Mouse (Mus musculus) ES-E14 (cell line): Measurements from ENCODE around the gene Defb29. TPM values are rescaled to one million over a fixed set of nuclear protein-coding genes. Genes with fewer than 3 reads are reported as not detected.

ENCODE experiments used
- DNase-seq: peaks from one replicate; pipeline ENCODE4 v3.0.0-alpha.2; 2013; ENCODE audit warnings: low read depth, low spot score
- H3K27ac ChIP-seq: 2 replicates; pipeline ENCODE4 v1.5.1; 2012; ENCODE audit warnings: low read depth, mild to moderate bottlenecking, low read length, moderate library complexity, mixed read lengths; ENCODE audit not compliant: poor library complexity, insufficient read depth, severe bottlenecking
- H3K36me3 ChIP-seq: 2 replicates; pipeline ENCODE4 v1.6.1; 2012; ENCODE audit warnings: mild to moderate bottlenecking, low read length, moderate library complexity, mixed read lengths; ENCODE audit not compliant: control insufficient read depth, poor library complexity, insufficient read depth, severe bottlenecking
- H3K4me1 ChIP-seq, 2 experiments: fragments of 150-350 bp in 1 of 2; sonication (generic) in 1 of 2; 2 replicates each; pipeline ENCODE4 v1.6.1; 2012; ENCODE audit warnings: low read length in 2 of 2, mild to moderate bottlenecking in 1 of 2, mixed read lengths in 1 of 2; ENCODE audit not compliant: control insufficient read depth in 2 of 2, insufficient read depth in 2 of 2, poor library complexity in 1 of 2
- H3K4me3 ChIP-seq, 2 experiments: fragments of 150-350 bp in 1 of 2; sonication (generic) in 1 of 2; 2 replicates each; pipeline ENCODE4 v1.5.1; 2012; ENCODE audit warnings: low read length in 2 of 2, low read depth in 1 of 2, mild to moderate bottlenecking in 1 of 2, mixed read lengths in 1 of 2; ENCODE audit not compliant: insufficient read depth in 1 of 2, poor library complexity in 1 of 2, severe bottlenecking in 1 of 2
- H3K9ac ChIP-seq: 2 replicates; pipeline ENCODE4 v1.6.1; 2012; ENCODE audit warnings: low read depth, mild to moderate bottlenecking, low read length, mixed read lengths; ENCODE audit not compliant: poor library complexity, insufficient read depth, severe bottlenecking
- H3K9me3 ChIP-seq: fragments of 150-350 bp; sonication (generic); 2 replicates; pipeline ENCODE4 v1.6.1; 2012; ENCODE audit warnings: low read depth, mild to moderate bottlenecking, low read length; ENCODE audit not compliant: control insufficient read depth, insufficient read depth
- CHD2 ChIP-seq: IDR thresholded peaks from 2 replicates; pipeline ENCODE4 v1.6.1; 2014; ENCODE audit warnings: mild to moderate bottlenecking, low read depth, low read length, inconsistent platforms
- HCFC1 ChIP-seq: IDR thresholded peaks from 2 replicates; pipeline ENCODE4 v1.6.1; 2012; ENCODE audit warnings: low read length, inconsistent platforms, borderline replicate concordance; ENCODE audit not compliant: insufficient read depth
- MAFK ChIP-seq: IDR thresholded peaks from 2 replicates; pipeline ENCODE4 v1.6.1; 2014; ENCODE audit warnings: mild to moderate bottlenecking, low read depth, low read length, inconsistent platforms; ENCODE audit not compliant: insufficient read depth
- ZC3H11A ChIP-seq: IDR thresholded peaks from 2 replicates; pipeline ENCODE4 v1.6.1; 2012; ENCODE audit warnings: low read depth, mild to moderate bottlenecking, inconsistent platforms, low read length, borderline replicate concordance
- ZNF384 ChIP-seq: IDR thresholded peaks from 2 replicates; pipeline ENCODE4 v1.6.1; 2012; ENCODE audit warnings: low read depth, low read length, inconsistent platforms
- in situ Hi-C, 2 experiments: fragments of 600-800 bp; cut with MboI; formaldehyde crosslinking; loops; one replicate each; pipeline ENCODE4 v1.15.1; 2025; ENCODE audit warnings: low sequenced_read_pairs in 2 of 2, inconsistent platforms in 1 of 2; ENCODE audit not compliant: unreplicated experiment in 2 of 2
- total RNA-seq: library from RNA; depleted of rRNA; stranded (reverse); fragments of 300-350 nt; gene quantifications from 2 replicates; pipeline ENCODE4 v1.2.3, GENCODE M21; 2012

The Defb29 gene
- total RNA-seq, 1 experiment, result not detected

DNA sequence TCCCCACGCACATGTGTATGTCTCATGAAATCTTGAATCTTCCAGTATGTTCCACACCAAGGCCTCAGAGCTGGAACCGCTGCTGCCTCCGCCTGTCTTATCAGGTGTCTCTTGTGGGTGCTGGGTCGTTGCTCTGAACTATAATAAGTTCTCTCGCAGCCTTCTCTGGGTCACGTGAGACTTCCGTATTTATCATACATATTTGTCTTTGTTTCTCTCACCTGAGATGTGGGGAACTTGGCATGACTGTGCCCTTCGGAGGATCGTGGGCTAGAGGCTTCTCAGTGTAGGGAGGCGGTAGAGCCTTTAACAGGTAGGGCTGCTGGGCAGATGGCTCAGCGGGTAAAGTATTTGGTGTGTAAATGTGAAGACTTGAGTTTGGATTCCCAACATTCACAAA is 40.7 kb upstream of the Defb29 start:
- no peak for DNase-seq
- in situ Hi-C loops, result no loop called here
- H3K27ac ChIP-seq, result no peak overlapping the region
- H3K4me3 ChIP-seq, result no peak overlapping the region
- H3K9ac ChIP-seq, result no peak overlapping the region
- no peaks in the 10 kb centered on the region for H3K9me3 ChIP-seq
- no peaks in the 10 kb centered on the region for H3K4me1 ChIP-seq
- no peaks in the 10 kb centered on the region for H3K36me3 ChIP-seq
- TF ChIP-seq MAFK, result no peak

DNA sequence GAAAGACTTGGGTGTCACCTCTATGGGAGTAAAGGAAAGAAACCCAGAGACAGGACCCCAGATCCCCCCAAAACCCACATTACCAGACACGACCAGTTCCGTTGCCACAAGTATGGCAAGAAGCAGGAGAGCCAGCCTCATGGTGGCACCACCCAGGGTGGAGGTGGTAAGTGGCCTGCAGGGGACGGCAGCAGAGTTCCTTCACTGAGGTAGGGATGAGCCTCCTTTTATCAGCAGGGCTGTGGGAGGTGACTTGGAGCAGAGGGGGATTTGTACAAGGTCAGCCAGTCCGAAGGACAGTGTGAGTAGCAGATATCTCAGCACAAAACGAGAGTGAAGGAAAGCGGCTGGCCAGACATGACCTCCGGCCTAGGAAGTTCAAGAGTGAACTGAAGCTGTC is 40.2 kb upstream of the Defb29 start, which contains the start of gene Defb19:
Gene Defb19 (minus strand): TSS at position 206 of the 400 bp plus-strand sequence.
- TF ChIP-seq HCFC1 (no peak), ZC3H11A (no peak), CHD2 (no peak), ZNF384 (no peak), MAFK (no peak)
- H3K36me3 ChIP-seq, result no peaks in the 10 kb centered on the region
- no peak for DNase-seq
- no peak within 1 kb of the TSS for H3K9ac ChIP-seq
- H3K4me1 ChIP-seq, result no peaks in the 10 kb centered on the region
- in situ Hi-C loops, result no loop called here
- no peak within 1 kb of the TSS for H3K27ac ChIP-seq
- no peak within 1 kb of the TSS for H3K4me3 ChIP-seq
- H3K9me3 ChIP-seq, result no peaks in the 10 kb centered on the region

DNA sequence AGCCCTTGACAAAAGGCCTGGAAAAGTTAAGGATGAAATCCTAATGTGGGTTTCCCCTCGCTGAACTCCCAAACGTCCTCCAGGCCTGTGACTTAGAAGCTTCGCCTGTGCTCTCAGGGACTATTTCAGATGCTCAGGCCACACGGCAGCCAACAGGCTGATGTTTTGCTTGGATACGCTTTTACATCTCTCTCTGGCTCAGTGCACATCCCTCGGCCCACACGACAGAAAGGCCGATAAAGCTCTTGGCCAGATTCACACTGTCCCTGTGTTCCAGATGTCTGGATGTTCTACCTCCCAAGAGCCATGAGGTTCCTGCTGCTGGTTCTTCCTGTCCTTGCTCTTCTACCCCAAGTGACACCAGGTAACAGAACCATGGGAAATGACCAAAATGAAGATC is 33.6 kb upstream of the Defb29 start:
- no peaks in the 10 kb centered on the region for H3K36me3 ChIP-seq
- TF ChIP-seq ZC3H11A, result no peak
- no peak for TF ChIP-seq ZNF384
- DNase-seq, result no peak
- in situ Hi-C loops, result no loop called here
- no peaks in the 10 kb centered on the region for H3K4me1 ChIP-seq
- H3K9me3 ChIP-seq, result no peaks in the 10 kb centered on the region
- no peak overlapping the region for H3K4me3 ChIP-seq
- H3K27ac ChIP-seq, result no peak overlapping the region
- H3K9ac ChIP-seq, result no peak overlapping the region

GRCm38 (mm10) chr2:152572114-152572794 is 32.4 kb upstream of the Defb29 start, which contains the start of gene Defb21:
TSS of gene Defb21 (plus strand) at chr2:152572744.
- no peak within 1 kb of the TSS for H3K4me3 ChIP-seq
- no peaks in the 10 kb centered on the region for H3K36me3 ChIP-seq
- H3K9me3 ChIP-seq, result no peaks in the 10 kb centered on the region
- no peak for TF ChIP-seq MAFK
- in situ Hi-C loops, result no loop called here
- no peaks in the 10 kb centered on the region for H3K4me1 ChIP-seq
- peak; percentile 46 for DNase-seq
- H3K9ac ChIP-seq, result no peak within 1 kb of the TSS
- no peak within 1 kb of the TSS for H3K27ac ChIP-seq

GRCm38 (mm10) chr2:152570313-152570712 is 30.4 kb upstream of the Defb29 start:
- Histone ChIP-seq H3K36me3 (no peaks in the 10 kb centered on the region), H3K9ac (no peak overlapping the region), H3K4me1 (no peaks in the 10 kb centered on the region), H3K9me3 (no peaks in the 10 kb centered on the region), H3K4me3 (no peak overlapping the region), H3K27ac (no peak overlapping the region)
- no peak for DNase-seq
- TF ChIP-seq HCFC1, result no peak
- no peak for TF ChIP-seq MAFK
- TF ChIP-seq CHD2, result no peak
- no peak for TF ChIP-seq ZNF384
- no peak for TF ChIP-seq ZC3H11A
- in situ Hi-C loops, result no loop called here
